Mouse (Mus musculus): ENCODE measurements around the gene Smdt1. TPM values are rescaled to one million over a fixed set of nuclear protein-coding genes. Genes with fewer than 3 reads are reported as not detected.

Gene Smdt1
- total and polyA plus RNA-seq, 2 experiments from 2014 or later, result 226 to 352 TPM

GRCm38 (mm10) chr15:82368146-82368545 is 29.4 kb downstream of the Smdt1 start:
- Histone ChIP-seq H3K36me3 (ENCODE audit: insufficient read depth, low read length) (no peaks in the 10 kb centered on the region), H3K27ac (ENCODE audit: low read depth, low read length) (no peak overlapping the region), H3K27me3 (ENCODE audit: insufficient read depth, low read length) (no peaks in the 10 kb centered on the region), H3K4me2 (ENCODE audit: low read depth, low read length, poor library complexity, severe bottlenecking) (no peak overlapping the region), H3K9me3 (ENCODE audit: low read length) (no peaks in the 10 kb centered on the region), H3K4me1 (ENCODE audit: insufficient read depth, low read length) (no peaks in the 10 kb centered on the region), H3K4me3 (ENCODE audit: low read depth, low read length) (no peak overlapping the region), H3K9ac (replicated peaks; ENCODE audit: low read length, poor library complexity, severe bottlenecking) (no peak overlapping the region)
- 90% methylated on average over 4 of the region's 4 CpGs for WGBS
- ATAC-seq (ENCODE audit: low FRiP score), result no peak
- no peak for DNase-seq (ENCODE audit: low spot score)
- no peak for TF ChIP-seq CTCF (IDR thresholded peaks at IDR 0.05)

DNA sequence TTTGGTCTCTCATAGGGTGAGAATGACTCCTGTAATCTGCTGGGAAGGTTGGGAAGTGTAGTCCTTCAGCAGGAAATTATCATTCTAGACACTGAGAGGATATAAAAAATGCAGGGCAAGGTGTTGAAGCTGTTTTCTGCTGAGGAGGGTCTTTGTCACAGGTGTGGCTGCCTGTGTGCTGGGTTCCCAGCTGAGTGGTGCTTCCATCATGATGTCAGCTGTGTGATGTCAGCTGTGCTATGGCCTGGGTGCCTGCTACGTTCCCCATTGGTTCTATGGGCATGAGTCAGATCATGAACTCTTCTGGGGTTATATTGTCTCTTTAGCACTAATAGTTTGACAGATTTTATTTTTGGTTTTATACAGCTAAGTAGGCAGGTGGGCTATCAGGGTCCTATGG is 30.1 kb downstream of the Smdt1 start:
- H3K4me2 ChIP-seq (ENCODE audit: low read depth, low read length, poor library complexity, severe bottlenecking), result no peak overlapping the region
- H3K27ac ChIP-seq (ENCODE audit: low read depth, low read length), result no peak overlapping the region
- ATAC-seq (ENCODE audit: low FRiP score) (no peak), DNase-seq (ENCODE audit: low spot score) (no peak)
- no peaks in the 10 kb centered on the region for H3K36me3 ChIP-seq (ENCODE audit: insufficient read depth, low read length)
- WGBS, result 88% methylated on average over 1 of the region's 1 CpGs
- no peak overlapping the region for H3K4me3 ChIP-seq (ENCODE audit: low read depth, low read length)
- H3K27me3 ChIP-seq (ENCODE audit: insufficient read depth, low read length), result no peaks in the 10 kb centered on the region
- no peak for TF ChIP-seq CTCF (IDR thresholded peaks at IDR 0.05)
- H3K9me3 ChIP-seq (ENCODE audit: low read length), result no peaks in the 10 kb centered on the region
- no peaks in the 10 kb centered on the region for H3K4me1 ChIP-seq (ENCODE audit: insufficient read depth, low read length)
- no peak overlapping the region for H3K9ac ChIP-seq (replicated peaks; ENCODE audit: low read length, poor library complexity, severe bottlenecking)

GRCm38 (mm10) chr15:82372446-82372845 is 33.7 kb downstream of the Smdt1 start:
- Histone ChIP-seq H3K4me3 (ENCODE audit: low read depth, low read length) (no peak overlapping the region), H3K36me3 (ENCODE audit: insufficient read depth, low read length) (no peaks in the 10 kb centered on the region), H3K4me2 (ENCODE audit: low read depth, low read length, poor library complexity, severe bottlenecking) (no peak overlapping the region), H3K9ac (replicated peaks; ENCODE audit: low read length, poor library complexity, severe bottlenecking) (no peak overlapping the region), H3K27ac (ENCODE audit: low read depth, low read length) (no peak overlapping the region), H3K9me3 (ENCODE audit: low read length) (no peaks in the 10 kb centered on the region), H3K27me3 (ENCODE audit: insufficient read depth, low read length) (no peaks in the 10 kb centered on the region), H3K4me1 (ENCODE audit: insufficient read depth, low read length) (no peaks in the 10 kb centered on the region)
- WGBS, result 92% methylated on average over 6 of the region's 6 CpGs
- DNase-seq (ENCODE audit: low spot score), result no peak
- TF ChIP-seq CTCF (IDR thresholded peaks at IDR 0.05), result no peak
- ATAC-seq (ENCODE audit: low FRiP score), result no peak

GRCm38 (mm10) chr15:82372991-82373390 is 34.2 kb downstream of the Smdt1 start:
- no peak for TF ChIP-seq CTCF (IDR thresholded peaks at IDR 0.05)
- DNase-seq (ENCODE audit: low spot score) (no peak), ATAC-seq (ENCODE audit: low FRiP score) (no peak)
- Histone ChIP-seq H3K27me3 (ENCODE audit: insufficient read depth, low read length) (no peaks in the 10 kb centered on the region), H3K4me3 (ENCODE audit: low read depth, low read length) (no peak overlapping the region), H3K9ac (replicated peaks; ENCODE audit: low read length, poor library complexity, severe bottlenecking) (no peak overlapping the region), H3K36me3 (ENCODE audit: insufficient read depth, low read length) (no peaks in the 10 kb centered on the region), H3K27ac (ENCODE audit: low read depth, low read length) (no peak overlapping the region), H3K9me3 (ENCODE audit: low read length) (no peaks in the 10 kb centered on the region), H3K4me1 (ENCODE audit: insufficient read depth, low read length) (no peaks in the 10 kb centered on the region), H3K4me2 (ENCODE audit: low read depth, low read length, poor library complexity, severe bottlenecking) (no peak overlapping the region)
- 84% methylated on average over 5 of the region's 5 CpGs for WGBS

DNA sequence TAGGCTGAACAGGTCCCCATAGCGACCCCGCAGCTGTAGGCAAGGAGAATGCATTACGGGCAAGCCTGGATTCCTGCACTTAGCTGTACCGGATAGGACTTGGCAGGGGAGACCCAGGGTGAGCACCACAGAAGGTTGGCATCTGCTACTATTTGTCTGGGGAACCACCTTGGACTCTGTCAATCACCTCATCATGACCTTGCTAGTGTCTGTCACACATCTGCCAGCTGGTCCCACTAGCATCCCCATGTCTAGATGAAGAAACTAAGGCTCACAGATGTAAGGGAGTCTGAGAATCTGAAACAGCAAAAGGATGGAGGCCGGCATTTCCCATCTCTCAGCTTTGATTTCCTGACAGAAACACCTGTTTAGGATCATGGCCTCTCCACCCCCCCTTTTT is 35.7 kb downstream of the Smdt1 start:
- H3K4me2 ChIP-seq (ENCODE audit: low read depth, low read length, poor library complexity, severe bottlenecking), result no peak overlapping the region
- no peak for ATAC-seq (ENCODE audit: low FRiP score)
- no peak overlapping the region for H3K9ac ChIP-seq (replicated peaks; ENCODE audit: low read length, poor library complexity, severe bottlenecking)
- H3K4me1 ChIP-seq (ENCODE audit: insufficient read depth, low read length), result no peaks in the 10 kb centered on the region
- no peak for DNase-seq (ENCODE audit: low spot score)
- H3K4me3 ChIP-seq (ENCODE audit: low read depth, low read length), result no peak overlapping the region
- WGBS, result 81% methylated on average over 5 of the region's 5 CpGs
- no peak overlapping the region for H3K27ac ChIP-seq (ENCODE audit: low read depth, low read length)
- no peaks in the 10 kb centered on the region for H3K9me3 ChIP-seq (ENCODE audit: low read length)
- no peaks in the 10 kb centered on the region for H3K27me3 ChIP-seq (ENCODE audit: insufficient read depth, low read length)
- no peak for TF ChIP-seq CTCF (IDR thresholded peaks at IDR 0.05)
- H3K36me3 ChIP-seq (ENCODE audit: insufficient read depth, low read length), result no peaks in the 10 kb centered on the region

- ATAC-seq (ENCODE audit: low FRiP score), result no peak
- 85% methylated on average over 9 of the region's 9 CpGs for WGBS
Measured at GRCm38 (mm10) chr15:82375855-82376254, 37.1 kb downstream of the Smdt1 start.

More at GRCm38 (mm10) chr15:82375855-82376254, 37.1 kb downstream of the Smdt1 start:
- Histone ChIP-seq H3K9me3 (ENCODE audit: low read length) (no peaks in the 10 kb centered on the region), H3K4me3 (ENCODE audit: low read depth, low read length) (no peak overlapping the region), H3K4me2 (ENCODE audit: low read depth, low read length, poor library complexity, severe bottlenecking) (no peak overlapping the region), H3K27ac (ENCODE audit: low read depth, low read length) (no peak overlapping the region), H3K4me1 (ENCODE audit: insufficient read depth, low read length) (no peaks in the 10 kb centered on the region), H3K36me3 (ENCODE audit: insufficient read depth, low read length) (no peaks in the 10 kb centered on the region), H3K9ac (replicated peaks; ENCODE audit: low read length, poor library complexity, severe bottlenecking) (no peak overlapping the region), H3K27me3 (ENCODE audit: insufficient read depth, low read length) (no peaks in the 10 kb centered on the region)
- no peak for TF ChIP-seq CTCF (IDR thresholded peaks at IDR 0.05)
- no peak for DNase-seq (ENCODE audit: low spot score)

Data from midbrain, postnatal 0 days (tissue).